Comparison of ENCODE assay signal across 10 mouse cellular contexts in the genomic region with DNA sequence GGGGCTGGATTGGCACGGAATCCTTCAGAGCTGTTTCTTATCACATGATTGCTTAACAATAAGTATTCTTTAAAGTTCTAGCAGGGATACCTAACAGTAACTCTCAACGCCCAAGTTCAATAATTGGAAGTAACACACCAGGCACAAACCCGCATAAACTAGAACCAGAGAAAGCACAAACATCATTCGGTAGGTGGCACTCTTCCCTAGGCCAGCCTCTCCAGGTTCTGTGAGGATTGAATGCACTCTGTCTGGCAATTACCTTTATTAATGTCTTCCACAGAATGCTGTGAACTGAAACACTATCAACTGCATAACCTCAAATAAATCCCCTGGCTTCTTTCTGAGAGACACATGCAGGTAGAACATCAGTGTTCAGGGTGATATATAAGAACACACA.
DNase-seq lines count a peak whose midpoint lies in the region; ATAC-seq and TF ChIP-seq lines count a peak whose summit lies in the region.
"Had no signal": no experiment of that assay in that cellular context is flagged by ENCODE, and none has a peak within 500 bp of the region (broad histone marks: within the 10 kb centered on the region; RNA-seq: fewer than 3 reads in every experiment).

No protein-coding gene starts in this region.

- no peak overlapping the region for H3K4me2 ChIP-seq in limb, embryonic 14.5 days (replicated peaks; ENCODE audit: low read depth, low read length, severe bottlenecking)
- H3K4me2 ChIP-seq: heart, embryonic 15.5 days had no signal

- H3K27ac ChIP-seq in limb, embryonic 14.5 days (replicated peaks; ENCODE audit: low read depth, low read length): no peak overlapping the region
- H3K27ac ChIP-seq in limb, embryonic 10.5 days: no peak overlapping the region
- H3K27ac ChIP-seq: heart, embryonic 15.5 days; macrophage had no signal

- no peaks in the 10 kb centered on the region for H3K36me3 ChIP-seq in limb, embryonic 14.5 days (ENCODE audit: control insufficient read depth, insufficient read depth, low read length)
- no peaks in the 10 kb centered on the region for H3K36me3 ChIP-seq in limb, embryonic 10.5 days
- H3K36me3 ChIP-seq: heart, embryonic 15.5 days had no signal

- WGBS in limb, embryonic 14.5 days: 71% methylated on average over 4 of the region's 4 CpGs
- WGBS in limb, embryonic 10.5 days: 74% methylated on average over 4 of the region's 4 CpGs

- intact Hi-C loops in left cerebral cortex, postnatal 36 days (cut with DNase I): no loop called here

- DNase-seq in adrenal gland, adult 2 months: peak; percentile 8
- no peak for DNase-seq in adrenal gland, postnatal 4 days (ENCODE audit: low spot score in 2 of 2)
- DNase-seq in limb, embryonic 14.5 days (ENCODE audit: low spot score): peak; percentile 14
- DNase-seq in limb, embryonic 10.5 days (ENCODE audit: low spot score): no peak
- DNase-seq in embryo, embryonic 10.5 days (ENCODE audit: low spot score): peak; percentile 39
- peak; percentile 18 to 26 for DNase-seq in left cerebral cortex, postnatal 36 days (ENCODE audit: low spot score in 2 of 2)

- ATAC-seq in limb, embryonic 14.5 days (ENCODE audit: low FRiP score, low read depth): no peak
- ATAC-seq in inflammation-experienced regulatory T-cells, adult 6 months: no peak
- no peak for ATAC-seq in megakaryocyte, adult 5-6 weeks (ENCODE audit: poor library complexity, severe bottlenecking)

- H3K9ac ChIP-seq in limb, embryonic 14.5 days (ENCODE audit: low read depth, low read length, severe bottlenecking): no peak overlapping the region
- H3K9ac ChIP-seq: heart, embryonic 15.5 days had no signal

- H3K27me3 ChIP-seq in limb, embryonic 14.5 days (ENCODE audit: control insufficient read depth, insufficient read depth, low read length): no peaks in the 10 kb centered on the region
- no peaks in the 10 kb centered on the region for H3K27me3 ChIP-seq in limb, embryonic 10.5 days (ENCODE audit: low read depth, poor library complexity, severe bottlenecking)
- H3K27me3 ChIP-seq: heart, embryonic 15.5 days had no signal

- H3K4me1 ChIP-seq in limb, embryonic 14.5 days (ENCODE audit: control insufficient read depth, insufficient read depth, low read length): no peaks in the 10 kb centered on the region
- no peaks in the 10 kb centered on the region for H3K4me1 ChIP-seq in limb, embryonic 10.5 days
- H3K4me1 ChIP-seq: heart, embryonic 15.5 days had no signal

- TF ChIP-seq POLR2A in limb, embryonic 14.5 days (IDR thresholded peaks at IDR 0.05; ENCODE audit: borderline replicate concordance, extremely low read depth, insufficient read depth, insufficient read length): no peak

- no peak overlapping the region for H3K4me3 ChIP-seq in limb, embryonic 14.5 days (replicated peaks; ENCODE audit: low read length)
- no peak overlapping the region for H3K4me3 ChIP-seq in limb, embryonic 10.5 days
- H3K4me3 ChIP-seq: heart, embryonic 15.5 days had no signal

- H3K9me3 ChIP-seq in limb, embryonic 14.5 days (ENCODE audit: control insufficient read depth, low read length): no peaks in the 10 kb centered on the region
- H3K9me3 ChIP-seq in limb, embryonic 10.5 days (replicated peaks): no peaks in the 10 kb centered on the region
- H3K9me3 ChIP-seq: heart, embryonic 15.5 days had no signal

Comparison
In these comparisons a context has a peak if more than half of its experiments do, and no peak if none do; other contexts are left out.
1. DNase-seq: peak in adrenal gland, adult 2 months (single experiment), limb, embryonic 14.5 days (single experiment), embryo, embryonic 10.5 days (single experiment) and left cerebral cortex, postnatal 36 days (2 of 2); none in adrenal gland, postnatal 4 days (0 of 2) and limb, embryonic 10.5 days (single experiment).